Mouse (Mus musculus): ENCODE results near the gene Gm609. TPM values are rescaled to one million over a fixed set of nuclear protein-coding genes. Genes with fewer than 3 reads are reported as not detected.
A peak's percentile ranks its signal among the peaks of the same experiment; 100 is the strongest.

Gene Gm609
- polyA plus RNA-seq, 1 experiment from 2014 or later: not detected

DNA sequence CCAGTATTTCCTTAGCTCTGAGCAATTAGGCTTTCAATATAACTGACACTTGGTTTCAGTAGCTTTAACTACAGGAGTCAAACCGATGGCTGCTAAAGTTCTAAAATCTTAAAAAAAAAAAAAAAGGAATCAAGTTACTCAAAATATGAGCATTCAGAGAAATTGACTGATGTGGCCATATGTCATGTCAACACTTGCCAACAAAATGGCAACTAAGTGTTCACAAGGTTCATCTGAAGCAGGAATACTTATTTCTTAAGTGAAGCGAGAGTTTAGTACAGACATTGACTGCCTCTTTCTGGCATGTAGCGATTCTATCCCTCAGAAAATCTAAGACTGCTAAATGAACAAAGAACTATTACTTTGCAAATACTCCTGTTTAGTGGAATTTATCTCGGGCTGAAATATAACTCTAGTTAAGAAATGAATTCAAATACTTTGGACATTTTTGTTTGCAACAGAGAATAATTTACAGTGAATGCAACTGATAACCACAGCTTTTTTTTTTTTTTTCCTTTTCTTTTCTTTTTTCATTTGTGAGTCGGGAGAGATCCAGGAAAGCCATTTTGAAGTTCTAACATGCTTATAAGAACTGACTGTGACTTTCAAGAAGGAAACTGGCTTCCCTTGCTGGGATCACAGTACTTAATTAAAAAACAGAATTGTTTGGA is 102.3 kb downstream of the Gm609 start:
- ATAC-seq (replicated peaks): no peak
- Histone ChIP-seq H3K36me3 (peaks cover 29% of the 10 kb centered on the region), H3K9ac (replicated peaks) (no peak overlapping the region), H3K27me3 (no peaks in the 10 kb centered on the region), H3K27ac (replicated peaks) (no peak overlapping the region), H3K9me3 (no peaks in the 10 kb centered on the region), H3K4me1 (no peaks in the 10 kb centered on the region), H3K4me2 (replicated peaks) (no peak overlapping the region), H3K4me3 (no peak overlapping the region)
- 60% methylated on average over 5 of the region's 5 CpGs for WGBS

DNA sequence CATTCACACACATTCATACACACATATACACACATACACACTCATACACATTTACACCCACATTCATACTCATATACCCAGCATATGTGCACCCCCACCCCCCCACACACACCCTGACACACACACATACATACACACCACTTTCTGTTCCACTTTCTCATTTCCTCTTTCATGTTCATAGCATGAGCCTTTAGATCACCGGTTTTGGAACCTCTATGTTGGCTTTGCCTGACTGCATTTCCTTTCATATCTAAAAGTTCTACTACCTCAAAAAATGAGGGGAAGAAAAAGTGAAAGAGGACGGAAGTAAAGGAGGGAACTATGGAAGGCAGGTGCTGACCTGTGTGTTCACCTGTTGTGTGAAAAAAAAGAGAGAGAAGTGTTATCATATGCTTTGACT is 102.9 kb downstream of the Gm609 start:
- WGBS: 87% methylated on average over 2 of the region's 2 CpGs
- no peaks in the 10 kb centered on the region for H3K9me3 ChIP-seq
- ATAC-seq (replicated peaks): no peak
- H3K4me1 ChIP-seq: no peaks in the 10 kb centered on the region
- peaks cover 24% of the 10 kb centered on the region for H3K36me3 ChIP-seq
- H3K4me3 ChIP-seq: no peak overlapping the region
- H3K4me2 ChIP-seq (replicated peaks): no peak overlapping the region
- no peaks in the 10 kb centered on the region for H3K27me3 ChIP-seq
- H3K27ac ChIP-seq (replicated peaks): no peak overlapping the region
- no peak overlapping the region for H3K9ac ChIP-seq (replicated peaks)

DNA sequence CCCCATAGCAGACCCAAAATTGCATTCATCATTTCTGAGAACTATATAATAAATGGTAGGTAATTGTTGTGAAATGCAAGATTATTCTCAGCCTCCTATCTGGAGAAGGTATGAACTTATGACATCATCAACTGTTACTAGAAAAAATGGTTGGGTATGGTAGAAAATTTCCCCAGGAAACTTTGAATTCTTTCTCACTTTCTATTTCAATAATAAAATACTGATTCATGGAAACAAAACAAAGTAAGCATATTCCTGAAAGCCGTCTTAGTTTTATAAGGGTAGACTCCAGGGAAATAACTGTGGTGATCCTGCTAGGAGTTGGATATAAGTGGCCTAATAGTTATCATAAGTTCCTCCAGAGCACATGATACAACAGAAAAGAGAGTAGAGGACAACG is 103.7 kb downstream of the Gm609 start:
- H3K36me3 ChIP-seq: peaks cover 17% of the 10 kb centered on the region; the same call in 1 of the 2 replicates
- H3K9ac ChIP-seq (replicated peaks): no peak overlapping the region
- no peak overlapping the region for H3K4me3 ChIP-seq
- no peak for ATAC-seq (replicated peaks)
- no peaks in the 10 kb centered on the region for H3K4me1 ChIP-seq
- whole genome bisulfite sequencing: 92% methylated on average over 2 of the region's 2 CpGs
- H3K9me3 ChIP-seq: no peaks in the 10 kb centered on the region
- H3K27ac ChIP-seq (replicated peaks): no peak overlapping the region
- H3K27me3 ChIP-seq: no peaks in the 10 kb centered on the region
- no peak overlapping the region for H3K4me2 ChIP-seq (replicated peaks)

DNA sequence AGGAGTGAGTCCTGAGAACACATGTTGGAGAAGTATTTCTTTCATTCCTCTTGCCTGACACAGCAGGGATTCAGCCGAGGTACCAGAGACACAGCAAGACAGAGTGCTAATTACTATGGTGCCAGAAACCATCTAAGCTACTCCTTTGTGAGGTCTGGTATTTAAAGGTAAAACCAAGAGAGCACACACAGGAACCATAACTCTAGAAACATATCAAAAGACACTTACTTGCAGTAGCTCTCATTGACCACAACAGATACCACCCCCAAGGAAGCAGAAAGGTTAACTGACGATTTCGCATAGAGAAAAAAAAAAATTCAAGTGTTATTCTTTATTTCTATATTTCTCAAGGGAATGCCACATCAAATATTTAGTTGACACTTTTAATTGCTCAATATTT is 111.0 kb downstream of the Gm609 start:
- Histone ChIP-seq H3K9ac (replicated peaks) (no peak overlapping the region), H3K27ac (replicated peaks) (no peak overlapping the region), H3K36me3 (peaks cover 26% of the 10 kb centered on the region), H3K4me1 (no peaks in the 10 kb centered on the region), H3K27me3 (no peaks in the 10 kb centered on the region), H3K4me3 (no peak overlapping the region), H3K4me2 (replicated peaks) (no peak overlapping the region), H3K9me3 (no peaks in the 10 kb centered on the region)
- WGBS: 85% methylated on average over 3 of the region's 3 CpGs
- no peak for ATAC-seq (replicated peaks)

DNA sequence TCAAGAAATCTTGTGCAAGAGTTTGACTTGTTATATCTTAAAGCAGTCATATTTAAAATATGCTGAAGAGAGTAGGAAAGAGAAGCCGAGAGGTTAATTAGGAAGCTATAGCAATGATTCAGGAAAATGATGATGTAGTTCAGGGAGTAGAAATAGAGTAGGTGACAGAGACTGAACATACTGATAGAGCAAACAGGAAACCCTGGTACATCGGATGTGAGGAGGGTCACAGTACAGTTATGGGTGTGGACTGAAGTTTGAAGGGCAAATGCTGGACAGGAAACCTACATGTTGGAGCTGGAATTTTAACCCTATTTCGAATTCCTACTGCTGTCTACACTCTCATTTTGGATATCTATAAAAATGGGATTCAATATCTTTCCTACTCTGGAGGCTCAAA is 113.8 kb downstream of the Gm609 start:
- Histone ChIP-seq H3K4me3 (no peak overlapping the region), H3K4me1 (peaks cover 7% of the 10 kb centered on the region; the same call in 1 of the 2 replicates), H3K36me3 (peaks cover 26% of the 10 kb centered on the region), H3K27ac (replicated peaks) (no peak overlapping the region), H3K4me2 (replicated peaks) (no peak overlapping the region), H3K9ac (replicated peaks) (no peak overlapping the region), H3K9me3 (no peaks in the 10 kb centered on the region), H3K27me3 (no peaks in the 10 kb centered on the region)
- 89% methylated on average over 3 of the region's 3 CpGs for WGBS
- no peak for ATAC-seq (replicated peaks)

DNA sequence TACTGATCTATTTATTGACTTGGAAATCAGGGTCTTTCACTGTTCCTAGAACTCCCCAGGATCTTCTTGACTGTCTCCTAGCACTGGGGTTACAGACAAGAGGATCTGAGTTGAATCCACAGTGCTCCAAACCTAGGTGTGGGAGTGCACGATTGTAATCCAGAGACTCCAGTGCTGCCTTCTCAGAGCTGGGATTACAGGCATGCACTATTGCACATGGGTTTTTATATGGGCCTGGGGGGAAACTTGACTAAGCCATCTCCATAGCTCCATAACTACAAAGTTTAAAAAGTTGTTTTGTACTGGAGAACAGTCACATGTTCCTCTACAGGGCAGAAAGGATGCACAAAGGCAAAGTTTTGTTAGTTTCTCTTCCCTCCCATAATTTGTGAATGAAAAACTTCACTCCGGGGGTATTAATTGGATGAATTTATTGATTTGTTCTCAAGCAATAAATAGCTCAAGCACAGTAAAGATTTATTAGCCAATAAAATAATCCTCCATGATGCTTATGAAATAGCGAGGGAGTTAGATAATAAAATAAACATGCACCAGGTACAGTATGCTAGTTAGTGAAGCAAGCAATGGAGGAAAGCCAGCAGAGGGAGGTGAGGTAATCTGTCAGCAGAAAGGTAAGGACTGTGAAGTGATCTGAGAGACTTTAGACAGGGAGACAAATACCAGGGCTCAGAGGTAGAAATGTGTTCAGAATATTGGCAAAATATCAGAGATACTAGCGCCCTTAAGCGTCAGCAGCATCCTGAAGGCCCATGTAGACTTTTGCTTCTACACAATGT is 114.4 kb downstream of the Gm609 start:
- WGBS: 94% methylated on average over 5 of the region's 5 CpGs
- Histone ChIP-seq H3K27ac (replicated peaks) (no peak overlapping the region), H3K27me3 (no peaks in the 10 kb centered on the region)

DNA sequence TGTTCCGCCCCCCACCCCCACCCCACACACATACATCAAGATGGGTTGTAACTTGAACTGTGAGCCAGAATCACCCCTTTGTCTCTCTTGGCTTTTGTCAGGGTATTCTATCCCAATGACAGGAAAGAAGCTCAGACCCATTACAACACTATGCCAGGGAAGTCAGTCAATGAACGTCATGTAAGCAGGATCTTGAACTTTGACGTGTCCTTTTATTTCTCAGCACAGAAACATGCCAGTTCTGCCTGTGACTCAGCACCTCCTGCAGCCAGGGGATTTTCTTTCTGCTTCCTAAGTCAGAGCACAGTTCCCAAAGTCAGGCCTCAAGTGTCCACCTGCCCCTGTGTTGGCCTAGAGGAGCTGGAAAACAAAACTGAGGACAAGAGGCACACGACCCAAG is 115.4 kb downstream of the Gm609 start:
- Histone ChIP-seq H3K36me3 (peaks cover 13% of the 10 kb centered on the region; the same call in 1 of the 2 replicates), H3K4me1 (peaks cover 7% of the 10 kb centered on the region; the same call in 1 of the 2 replicates), H3K9ac (replicated peaks) (no peak overlapping the region), H3K9me3 (no peaks in the 10 kb centered on the region), H3K4me2 (replicated peaks) (no peak overlapping the region), H3K27me3 (no peaks in the 10 kb centered on the region), H3K27ac (replicated peaks) (no peak overlapping the region), H3K4me3 (no peak overlapping the region)
- 81% methylated on average over 4 of the region's 4 CpGs for WGBS
- ATAC-seq (replicated peaks): no peak

More for the DNA sequence above, 114.4 kb downstream of the Gm609 start:
- Histone ChIP-seq H3K9ac (replicated peaks) (no peak overlapping the region), H3K36me3 (peaks cover 22% of the 10 kb centered on the region), H3K4me2 (replicated peaks) (no peak overlapping the region), H3K4me1 (peaks cover 7% of the 10 kb centered on the region; the same call in 1 of the 2 replicates), H3K9me3 (no peaks in the 10 kb centered on the region), H3K4me3 (no peak overlapping the region)
- ATAC-seq (replicated peaks): no peak

DNA sequence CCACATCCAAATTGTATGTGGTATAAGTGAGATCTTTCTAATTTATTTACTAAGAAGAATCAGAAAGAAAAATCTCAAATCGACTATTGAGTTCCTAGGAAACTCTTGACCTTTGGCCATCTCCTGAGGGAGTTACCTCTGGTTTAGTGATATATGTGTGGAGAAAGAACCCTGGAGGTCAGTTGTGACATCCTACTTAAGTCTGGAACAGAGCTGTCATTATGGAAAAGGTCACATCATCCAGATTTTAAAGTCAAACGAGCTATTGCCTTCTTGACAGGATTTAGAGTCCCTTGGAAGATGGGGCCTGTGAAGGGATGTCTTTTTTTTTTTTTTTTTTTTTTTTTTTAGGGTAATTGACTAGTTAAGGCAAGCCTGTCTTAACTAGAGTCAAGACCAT is 116.0 kb downstream of the Gm609 start:
- Histone ChIP-seq H3K4me3 (no peak overlapping the region), H3K4me1 (peaks cover 7% of the 10 kb centered on the region; the same call in 1 of the 2 replicates), H3K36me3 (peaks cover 11% of the 10 kb centered on the region; the same call in 1 of the 2 replicates), H3K9me3 (no peaks in the 10 kb centered on the region), H3K27me3 (no peaks in the 10 kb centered on the region), H3K27ac (replicated peaks) (no peak overlapping the region), H3K9ac (replicated peaks) (no peak overlapping the region), H3K4me2 (replicated peaks) (no peak overlapping the region)
- ATAC-seq (replicated peaks): 0 out of 2 replicates have a peak, but pooled peaks have one; percentile 8
- WGBS: 65% methylated on average over 2 of the region's 2 CpGs

DNA sequence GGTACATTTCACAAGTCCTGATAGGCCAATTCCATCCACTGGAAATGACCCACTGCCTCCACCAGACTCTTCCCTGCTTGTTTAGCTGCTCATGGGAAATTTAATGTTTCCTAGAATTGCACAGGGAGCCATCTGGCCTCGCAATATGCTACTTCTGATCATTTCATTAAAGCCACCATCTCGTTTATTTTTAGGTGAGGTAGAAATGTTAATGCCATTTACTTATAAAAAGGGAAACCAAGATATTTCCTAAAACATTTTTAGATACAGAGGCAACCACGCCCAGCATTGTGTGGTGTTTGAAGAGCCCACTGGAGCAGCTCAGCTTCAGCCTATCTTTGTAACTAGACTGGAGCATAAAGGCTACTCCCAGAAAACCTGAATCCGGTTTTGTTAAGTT is 116.5 kb downstream of the Gm609 start:
- H3K4me3 ChIP-seq: no peak overlapping the region
- H3K4me1 ChIP-seq: peaks cover 7% of the 10 kb centered on the region; the same call in 1 of the 2 replicates
- no peak overlapping the region for H3K4me2 ChIP-seq (replicated peaks)
- H3K9me3 ChIP-seq: no peaks in the 10 kb centered on the region
- H3K27me3 ChIP-seq: no peaks in the 10 kb centered on the region
- WGBS: 80% methylated on average over 4 of the region's 4 CpGs
- H3K27ac ChIP-seq (replicated peaks): no peak overlapping the region
- H3K36me3 ChIP-seq: peaks cover 6% of the 10 kb centered on the region; the same call in 1 of the 2 replicates
- H3K9ac ChIP-seq (replicated peaks): no peak overlapping the region
- no peak for ATAC-seq (replicated peaks)

DNA sequence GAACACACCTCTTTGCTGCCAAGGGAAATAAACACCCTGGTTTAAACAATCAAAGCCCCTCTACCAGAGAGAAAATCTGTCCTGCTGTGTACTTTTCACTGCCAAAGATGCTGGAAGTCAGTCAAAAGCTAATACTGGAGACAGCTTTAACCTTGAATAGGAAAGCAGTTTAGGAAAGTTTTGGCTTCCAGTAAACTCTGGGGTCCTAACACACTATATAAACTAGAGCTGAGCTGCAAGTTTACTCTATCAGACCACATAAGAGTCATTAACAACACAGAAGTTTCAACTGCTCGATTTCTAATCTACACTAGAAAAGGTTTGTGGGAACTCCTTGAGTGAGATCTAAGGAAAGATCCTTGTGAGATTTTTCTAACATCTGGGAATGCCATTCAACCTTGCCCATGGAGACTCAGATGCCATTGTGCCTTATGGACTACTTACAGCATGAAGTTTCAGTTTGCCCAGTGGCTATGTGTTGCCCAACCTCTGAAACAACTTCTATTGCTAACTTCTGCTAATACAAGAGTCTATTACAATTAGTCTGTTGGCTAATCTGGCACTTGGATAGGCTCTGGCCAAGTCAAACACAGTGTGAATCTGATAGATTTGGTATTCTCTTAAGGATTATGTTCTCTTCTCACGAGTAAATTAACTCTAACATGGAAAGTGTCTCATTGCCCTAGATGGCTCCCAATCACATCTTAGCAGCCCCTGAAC is 117.1 kb downstream of the Gm609 start:
- H3K9me3 ChIP-seq: no peaks in the 10 kb centered on the region
- peaks cover 2% of the 10 kb centered on the region; the same call in 1 of the 2 replicates for H3K36me3 ChIP-seq
- 70% methylated on average over 2 of the region's 2 CpGs for WGBS
- H3K27ac ChIP-seq (replicated peaks): no peak overlapping the region
- no peaks in the 10 kb centered on the region for H3K27me3 ChIP-seq
- no peak overlapping the region for H3K9ac ChIP-seq (replicated peaks)
- H3K4me1 ChIP-seq: peaks cover 7% of the 10 kb centered on the region; the same call in 1 of the 2 replicates
- H3K4me3 ChIP-seq: no peak overlapping the region
- ATAC-seq (replicated peaks): no peak
- no peak overlapping the region for H3K4me2 ChIP-seq (replicated peaks)

DNA sequence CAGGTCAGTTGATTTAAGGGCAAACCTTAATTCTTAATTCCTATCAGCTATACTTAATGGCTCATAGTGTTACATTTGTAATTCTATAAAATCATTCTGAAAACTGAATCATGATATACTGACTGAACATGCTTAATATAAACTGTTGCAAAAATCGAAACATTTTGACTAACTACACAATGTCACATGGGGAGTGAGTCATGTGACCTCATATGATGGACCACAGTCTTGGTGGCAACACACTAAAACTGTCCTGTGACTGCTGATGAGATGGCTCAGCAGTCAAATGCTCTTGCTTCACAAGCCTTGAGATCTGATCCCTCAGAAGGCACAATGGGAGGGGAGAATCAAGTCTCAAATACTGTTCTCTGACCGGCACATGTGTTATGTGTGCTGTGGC is 118.7 kb downstream of the Gm609 start:
- 92% methylated on average over 2 of the region's 2 CpGs for whole genome bisulfite sequencing
- H3K27ac ChIP-seq (replicated peaks): no peak overlapping the region
- ATAC-seq (replicated peaks): no peak
- no peaks in the 10 kb centered on the region for H3K36me3 ChIP-seq
- H3K9ac ChIP-seq (replicated peaks): no peak overlapping the region
- no peak overlapping the region for H3K4me3 ChIP-seq
- peaks cover 7% of the 10 kb centered on the region; the same call in 1 of the 2 replicates for H3K4me1 ChIP-seq
- H3K9me3 ChIP-seq: no peaks in the 10 kb centered on the region
- H3K4me2 ChIP-seq (replicated peaks): no peak overlapping the region
- no peaks in the 10 kb centered on the region for H3K27me3 ChIP-seq

DNA sequence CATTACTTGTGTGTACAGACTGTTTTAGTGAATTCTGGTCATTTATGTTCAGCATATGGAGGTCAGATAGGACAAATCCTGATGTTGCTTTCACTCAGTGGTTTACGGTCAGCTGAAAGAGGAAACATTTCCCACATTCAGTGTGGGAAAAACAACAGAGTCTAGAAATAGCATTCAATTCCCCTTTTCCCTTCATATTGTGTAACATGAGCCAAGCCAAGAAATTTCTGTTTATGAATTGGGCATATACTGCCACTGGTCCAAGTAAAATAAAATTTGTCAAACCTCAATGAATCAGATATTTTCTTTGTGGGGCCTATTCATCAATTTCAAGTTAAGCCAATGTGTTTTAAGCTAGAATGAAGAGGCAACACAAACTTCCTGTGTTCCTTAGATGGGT is 121.7 kb downstream of the Gm609 start:
- no peak overlapping the region for H3K4me2 ChIP-seq (replicated peaks)
- ATAC-seq (replicated peaks): no peak
- H3K4me1 ChIP-seq: peaks cover 7% of the 10 kb centered on the region; the same call in 1 of the 2 replicates
- H3K4me3 ChIP-seq: no peak overlapping the region
- no peaks in the 10 kb centered on the region for H3K9me3 ChIP-seq
- H3K36me3 ChIP-seq: no peaks in the 10 kb centered on the region
- 90% methylated on average over 1 of the region's 1 CpGs for WGBS
- H3K9ac ChIP-seq (replicated peaks): no peak overlapping the region
- H3K27ac ChIP-seq (replicated peaks): no peak overlapping the region
- H3K27me3 ChIP-seq: no peaks in the 10 kb centered on the region
